Mouse (Mus musculus): ENCODE results near the gene Olfr547. TPM values are rescaled to one million over a fixed set of nuclear protein-coding genes. Genes with fewer than 3 reads are reported as not detected.
"Not testable (repeated sequence)": the region's sequence is repeated elsewhere in the genome, so short reads cannot be mapped to it uniquely, and the experiment has no call there.

Gene Olfr547
- not detected in 2 replicates for polyA plus RNA-seq (2012; ENCODE audit: insufficient read depth, insufficient read length, low replicate concordance, missing spikeins)

DNA sequence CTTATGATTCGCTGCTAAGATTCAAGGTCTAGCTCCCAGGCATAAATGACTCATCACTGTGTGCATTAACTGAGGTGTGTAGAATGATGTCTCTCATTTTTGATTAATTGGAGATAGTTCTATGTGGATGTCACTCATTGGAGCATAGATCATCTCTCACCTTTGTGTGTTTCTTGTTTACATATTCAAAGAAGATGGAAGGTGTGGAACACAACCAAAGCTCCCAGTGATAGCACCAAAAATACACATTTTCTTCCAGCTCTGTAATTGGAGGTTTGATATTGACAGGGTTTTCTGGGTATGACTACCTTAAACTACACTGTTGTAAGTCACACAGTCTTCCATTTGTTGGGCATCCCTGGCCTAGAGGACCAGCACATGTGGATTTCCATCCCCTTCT is at the start of gene Olfr547:
TSS of gene Olfr547 (plus strand) at position 301 of the 400 bp plus-strand sequence.
- TF ChIP-seq POLR2A (IDR thresholded peaks at IDR 0.05; ENCODE audit: insufficient read depth, low read depth, low read length) (no peak), CTCF (IDR thresholded peaks at IDR 0.05; ENCODE audit: insufficient read depth, low read depth, low read length) (no peak)
- Histone ChIP-seq H3K4me1 (ENCODE audit: control insufficient read depth, insufficient read depth, low read length) (no peaks in the 10 kb centered on the region), H3K27ac (ENCODE audit: insufficient read depth, low read depth, low read length) (no peak within 1 kb of the TSS), H3K4me3 (ENCODE audit: insufficient read depth, low read depth, low read length) (no peak within 1 kb of the TSS)
- 80% methylated on average over 1 of the region's 1 CpGs for WGBS

GRCm38 (mm10) chr7:102484766-102485165 is 49.8 kb upstream of the Olfr547 start:
- H3K4me1 ChIP-seq (ENCODE audit: control insufficient read depth, insufficient read depth, low read length); H3K4me3 ChIP-seq (ENCODE audit: insufficient read depth, low read depth, low read length); H3K27ac ChIP-seq (ENCODE audit: insufficient read depth, low read depth, low read length): not testable (repeated sequence)
- WGBS: 75% methylated on average over 8 of the region's 8 CpGs

GRCm38 (mm10) chr7:102486105-102486504 is 48.4 kb upstream of the Olfr547 start:
- H3K4me1 ChIP-seq (ENCODE audit: control insufficient read depth, insufficient read depth, low read length): no peaks in the 10 kb centered on the region
- no peak overlapping the region for H3K4me3 ChIP-seq (ENCODE audit: insufficient read depth, low read depth, low read length)
- TF ChIP-seq CTCF (IDR thresholded peaks at IDR 0.05; ENCODE audit: insufficient read depth, low read depth, low read length) (no peak), POLR2A (IDR thresholded peaks at IDR 0.05; ENCODE audit: insufficient read depth, low read depth, low read length) (no peak)
- 88% methylated on average over 1 of the region's 1 CpGs for WGBS
- H3K27ac ChIP-seq (ENCODE audit: insufficient read depth, low read depth, low read length): no peak overlapping the region

GRCm38 (mm10) chr7:102488161-102488560 is 46.4 kb upstream of the Olfr547 start, which contains the start of gene Olfr544:
Gene Olfr544, minus strand, starts transcription at chr7:102488313.
- 33% methylated on average over 1 of the region's 1 CpGs for WGBS
- no peaks in the 10 kb centered on the region for H3K4me1 ChIP-seq (ENCODE audit: control insufficient read depth, insufficient read depth, low read length)
- no peak for TF ChIP-seq POLR2A (IDR thresholded peaks at IDR 0.05; ENCODE audit: insufficient read depth, low read depth, low read length)
- TF ChIP-seq CTCF (IDR thresholded peaks at IDR 0.05; ENCODE audit: insufficient read depth, low read depth, low read length): no peak
- H3K27ac ChIP-seq (ENCODE audit: insufficient read depth, low read depth, low read length): no peak within 1 kb of the TSS
- H3K4me3 ChIP-seq (ENCODE audit: insufficient read depth, low read depth, low read length): no peak within 1 kb of the TSS

DNA sequence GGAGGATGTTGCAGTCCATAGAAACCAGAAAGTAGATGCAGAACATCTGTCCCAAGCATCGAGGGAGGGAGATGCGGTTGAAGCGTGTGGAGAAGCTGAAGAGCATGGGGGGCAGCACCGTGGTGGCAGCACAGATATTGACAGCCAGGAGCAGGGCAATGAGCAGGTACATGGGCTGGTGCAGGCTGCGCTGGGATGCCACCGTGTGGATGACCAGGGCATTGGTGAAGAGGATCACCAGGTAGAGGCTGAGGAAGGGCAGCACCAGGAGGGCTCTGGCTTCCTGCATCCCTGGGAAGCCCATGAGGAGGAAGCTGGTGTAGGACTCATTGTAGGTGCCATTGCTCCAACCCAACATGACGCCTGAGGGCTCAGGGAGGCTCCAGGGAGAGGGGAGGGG is 40.1 kb upstream of the Olfr547 start:
- not testable (repeated sequence) for H3K4me1 ChIP-seq (ENCODE audit: control insufficient read depth, insufficient read depth, low read length); H3K4me3 ChIP-seq (ENCODE audit: insufficient read depth, low read depth, low read length); H3K27ac ChIP-seq (ENCODE audit: insufficient read depth, low read depth, low read length)
- WGBS: 55% methylated on average over 7 of the region's 7 CpGs

GRCm38 (mm10) chr7:102499473-102499872 is 35.1 kb upstream of the Olfr547 start, which contains the start of gene Olfr545:
Gene Olfr545, minus strand, starts transcription at chr7:102499573.
- no peaks in the 10 kb centered on the region for H3K4me1 ChIP-seq (ENCODE audit: control insufficient read depth, insufficient read depth, low read length)
- TF ChIP-seq POLR2A (IDR thresholded peaks at IDR 0.05; ENCODE audit: insufficient read depth, low read depth, low read length) (no peak), CTCF (IDR thresholded peaks at IDR 0.05; ENCODE audit: insufficient read depth, low read depth, low read length) (no peak)
- no peak within 1 kb of the TSS for H3K4me3 ChIP-seq (ENCODE audit: insufficient read depth, low read depth, low read length)
- 66% methylated on average over 3 of the region's 3 CpGs for WGBS
- no peak within 1 kb of the TSS for H3K27ac ChIP-seq (ENCODE audit: insufficient read depth, low read depth, low read length)

- Histone ChIP-seq H3K27ac (ENCODE audit: insufficient read depth, low read depth, low read length) (no peak overlapping the region), H3K4me1 (ENCODE audit: control insufficient read depth, insufficient read depth, low read length) (no peaks in the 10 kb centered on the region), H3K4me3 (ENCODE audit: insufficient read depth, low read depth, low read length) (no peak overlapping the region)
- TF ChIP-seq CTCF (IDR thresholded peaks at IDR 0.05; ENCODE audit: insufficient read depth, low read depth, low read length): no peak
- no peak for TF ChIP-seq POLR2A (IDR thresholded peaks at IDR 0.05; ENCODE audit: insufficient read depth, low read depth, low read length)
- 70% methylated on average over 5 of the region's 5 CpGs for WGBS
Measured at GRCm38 (mm10) chr7:102501986-102502385, 32.6 kb upstream of the Olfr547 start.

- no peak for TF ChIP-seq POLR2A (IDR thresholded peaks at IDR 0.05; ENCODE audit: insufficient read depth, low read depth, low read length)
- TF ChIP-seq CTCF (IDR thresholded peaks at IDR 0.05; ENCODE audit: insufficient read depth, low read depth, low read length): peak; percentile 59
Measured at GRCm38 (mm10) chr7:102506848-102507247, 27.7 kb upstream of the Olfr547 start.

GRCm38 (mm10) chr7:102508066-102508465 is 26.5 kb upstream of the Olfr547 start:
- H3K27ac ChIP-seq (ENCODE audit: insufficient read depth, low read depth, low read length): no peak overlapping the region
- 92% methylated on average over 9 of the region's 9 CpGs for WGBS
- no peak for TF ChIP-seq CTCF (IDR thresholded peaks at IDR 0.05; ENCODE audit: insufficient read depth, low read depth, low read length)
- TF ChIP-seq POLR2A (IDR thresholded peaks at IDR 0.05; ENCODE audit: insufficient read depth, low read depth, low read length): no peak

More at GRCm38 (mm10) chr7:102506848-102507247, 27.7 kb upstream of the Olfr547 start:
- H3K27ac ChIP-seq (ENCODE audit: insufficient read depth, low read depth, low read length): no peak overlapping the region
- no peaks in the 10 kb centered on the region for H3K4me1 ChIP-seq (ENCODE audit: control insufficient read depth, insufficient read depth, low read length)
- WGBS: 46% methylated on average over 3 of the region's 3 CpGs
- no peak overlapping the region for H3K4me3 ChIP-seq (ENCODE audit: insufficient read depth, low read depth, low read length)

DNA sequence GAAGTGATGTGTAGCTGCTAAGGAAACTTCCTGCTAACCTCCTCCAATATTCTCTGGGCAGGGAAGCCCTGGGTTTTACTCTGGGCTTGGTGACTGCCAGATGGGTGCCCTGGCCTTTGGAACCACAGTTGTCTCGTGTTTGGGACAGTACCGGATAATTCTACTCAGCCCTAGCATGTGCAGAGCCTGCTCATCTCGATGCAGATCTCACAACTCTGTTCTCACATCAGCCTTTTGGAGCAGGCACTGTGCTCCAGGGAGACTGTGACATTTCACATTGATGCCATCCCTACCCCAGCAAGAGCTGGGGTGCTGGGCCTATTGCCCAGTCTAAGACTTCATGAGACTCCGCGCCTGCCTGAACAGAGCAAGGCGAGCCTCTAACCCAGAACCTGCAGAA is 25.9 kb upstream of the Olfr547 start:
- no peak overlapping the region for H3K4me3 ChIP-seq (ENCODE audit: insufficient read depth, low read depth, low read length)
- no peak for TF ChIP-seq POLR2A (IDR thresholded peaks at IDR 0.05; ENCODE audit: insufficient read depth, low read depth, low read length)
- no peak for TF ChIP-seq CTCF (IDR thresholded peaks at IDR 0.05; ENCODE audit: insufficient read depth, low read depth, low read length)
- 93% methylated on average over 6 of the region's 6 CpGs for WGBS
- H3K27ac ChIP-seq (ENCODE audit: insufficient read depth, low read depth, low read length): no peak overlapping the region
- peaks cover 4% of the 10 kb centered on the region for H3K4me1 ChIP-seq (ENCODE audit: control insufficient read depth, insufficient read depth, low read length)

More at GRCm38 (mm10) chr7:102508066-102508465, 26.5 kb upstream of the Olfr547 start:
- Histone ChIP-seq H3K4me3 (ENCODE audit: insufficient read depth, low read depth, low read length) (no peak overlapping the region), H3K4me1 (ENCODE audit: control insufficient read depth, insufficient read depth, low read length) (peaks cover 4% of the 10 kb centered on the region)
